Mouse (Mus musculus): ENCODE results near the gene Fhl3.
"Not testable (repeated sequence)": the region's sequence is repeated elsewhere in the genome, so short reads cannot be mapped to it uniquely, and the experiment has no call there.

Gene Fhl3

DNA sequence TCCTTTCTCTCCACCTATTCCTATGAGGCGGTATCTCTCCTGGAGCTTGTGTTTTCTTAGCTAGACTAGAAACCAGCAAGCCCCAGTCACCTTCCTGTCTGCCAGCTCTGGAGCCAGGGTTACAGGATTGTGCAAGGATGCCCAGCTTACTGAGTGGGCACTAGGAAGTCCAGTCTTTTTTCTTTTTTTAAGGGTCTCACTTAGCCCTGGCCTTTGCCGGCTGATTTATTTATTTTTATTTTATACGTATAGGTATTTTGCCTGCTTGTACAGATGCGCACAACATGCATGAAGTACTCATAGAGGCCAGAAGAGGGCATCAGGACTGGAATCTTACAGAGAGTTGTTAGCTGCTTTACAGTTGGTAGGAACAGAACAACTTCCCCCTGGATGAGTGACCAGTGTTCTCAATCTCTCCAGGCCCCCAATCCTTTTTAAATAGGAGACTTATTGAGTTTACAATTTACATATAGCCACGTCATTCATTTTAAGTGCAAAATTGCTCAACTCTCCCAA, 10.3 kb downstream of the Fhl3 start:
- peak; percentile 74 for DNase-seq

DNA sequence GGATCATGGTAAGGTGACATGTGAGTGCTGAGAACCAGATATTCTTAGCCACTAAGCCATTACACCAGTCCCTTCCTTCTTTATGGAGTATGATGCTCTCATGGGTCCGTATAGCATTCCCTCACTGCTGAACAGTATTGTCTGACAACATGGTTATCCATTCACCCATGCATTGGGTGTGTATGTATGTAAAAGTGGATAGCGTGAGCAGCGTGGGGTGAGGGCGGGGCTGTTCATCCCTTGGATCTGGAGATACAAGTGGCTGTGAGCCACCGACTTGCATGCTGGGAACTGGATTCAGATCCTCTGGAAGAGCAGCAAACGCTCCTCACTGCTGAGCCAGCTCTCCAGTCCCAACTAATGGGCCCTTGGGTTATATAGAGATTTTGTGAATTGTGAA, 12.1 kb downstream of the Fhl3 start:
- no peak for DNase-seq

DNA sequence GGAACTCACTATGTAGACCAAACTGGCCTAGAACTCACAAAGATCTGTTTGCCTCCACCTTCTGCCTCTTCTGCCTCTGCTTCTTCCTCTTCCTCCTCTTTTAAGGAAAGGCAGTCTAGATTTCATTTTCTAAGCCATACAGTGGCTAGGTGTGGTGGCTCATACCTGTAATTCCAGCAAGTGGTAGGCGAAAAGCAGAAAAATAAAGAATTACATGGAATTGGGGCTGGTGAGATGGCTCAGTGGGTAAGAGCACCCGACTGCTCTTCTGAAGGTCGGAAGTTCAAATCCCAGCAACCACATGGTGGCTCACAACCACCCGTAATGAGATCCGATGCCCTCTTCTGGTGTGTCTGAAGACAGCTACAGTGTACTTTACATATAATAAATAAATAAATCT, 13.3 kb downstream of the Fhl3 start:
- not testable (repeated sequence) for DNase-seq

DNA sequence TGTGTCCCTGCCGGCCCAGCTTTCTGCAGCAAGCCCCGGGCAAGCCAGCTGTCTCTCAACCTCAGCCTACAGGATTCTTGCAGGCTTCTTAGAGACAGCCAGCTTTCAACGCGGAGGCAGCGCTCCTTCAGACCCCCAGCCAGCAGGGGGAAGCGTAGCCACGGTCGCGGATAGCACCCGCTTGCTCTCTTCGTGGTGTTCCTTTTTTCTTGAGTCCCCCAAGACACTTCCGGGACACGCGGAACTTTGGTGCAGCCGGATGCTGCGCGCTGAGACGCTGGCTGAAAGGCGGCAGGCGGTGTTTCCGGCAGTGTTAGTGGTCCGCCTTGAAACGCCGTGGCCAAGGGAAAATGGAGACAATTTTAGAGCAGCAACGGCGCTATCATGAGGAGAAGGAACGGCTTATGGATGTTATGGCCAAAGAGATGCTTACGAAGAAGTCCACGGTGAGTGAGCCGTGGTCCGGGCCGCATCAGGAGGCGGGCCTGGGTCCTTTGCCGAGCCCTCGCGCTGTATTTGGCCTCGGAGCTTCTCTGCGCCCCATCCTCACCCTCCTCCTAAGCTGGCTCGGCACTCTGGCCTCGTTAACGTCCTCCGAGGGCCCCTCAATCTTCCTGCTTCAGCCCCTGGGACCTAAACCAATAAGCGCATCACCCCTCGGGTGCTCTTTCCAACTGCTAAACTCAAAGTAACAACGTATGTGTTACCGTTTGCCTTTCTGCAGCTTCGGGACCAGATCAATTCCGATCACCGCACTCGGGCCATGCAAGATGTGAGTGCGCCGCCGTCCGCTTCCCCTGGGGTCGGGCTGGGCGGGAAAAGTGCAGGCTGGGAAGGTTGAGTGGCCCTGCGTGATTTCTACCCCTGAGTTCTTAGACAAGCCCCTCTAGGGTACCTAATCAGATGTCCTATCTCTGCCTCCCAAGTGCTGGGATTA, 14.3 kb downstream of the Fhl3 start, which contains the start of gene Sf3a3:
Gene Sf3a3, plus strand, starts transcription at position 232 of the 937 bp plus-strand sequence.
- peak; percentile 97 for DNase-seq

DNA sequence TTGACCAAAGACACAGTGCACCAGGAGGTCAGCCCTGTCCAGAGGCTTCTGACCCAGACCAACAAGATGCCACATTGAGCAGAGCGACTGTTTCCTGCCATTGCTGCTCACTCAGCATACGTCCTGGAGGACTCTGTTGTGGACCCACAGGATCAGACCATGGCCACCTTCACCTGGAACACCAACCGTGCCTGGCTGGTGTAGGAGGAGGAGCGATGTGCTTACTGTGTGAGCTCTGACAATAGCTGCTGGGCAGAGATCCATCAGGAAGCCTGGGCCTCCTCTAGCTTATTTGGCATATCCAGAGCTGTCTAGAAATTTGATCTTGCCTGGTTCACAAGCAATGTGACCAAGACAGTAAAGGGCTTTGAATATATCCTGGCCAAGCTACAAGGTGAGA, 18.6 kb downstream of the Fhl3 start:
- DNase-seq = no peak

DNA sequence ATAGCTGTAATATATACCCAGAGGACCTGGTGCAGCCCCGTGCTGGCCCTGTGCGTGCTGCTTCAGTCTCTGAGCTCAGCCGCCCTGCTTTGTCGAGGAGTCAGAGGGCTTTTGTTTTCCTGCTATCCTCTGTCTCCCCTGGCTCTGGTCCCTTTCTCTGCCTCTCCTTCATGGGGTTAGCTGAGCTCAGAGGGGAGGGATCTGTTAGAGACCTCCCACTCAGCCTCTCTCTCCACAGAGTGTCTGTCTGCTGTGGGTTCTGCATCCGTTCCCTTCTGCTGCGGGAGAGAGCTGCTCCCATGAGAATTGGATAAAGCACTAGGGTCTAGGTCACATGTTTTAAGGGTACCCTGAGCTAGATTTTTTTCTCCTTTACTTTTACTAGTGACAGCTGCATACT, 25.6 kb downstream of the Fhl3 start:
- DNase-seq = no peak

DNA sequence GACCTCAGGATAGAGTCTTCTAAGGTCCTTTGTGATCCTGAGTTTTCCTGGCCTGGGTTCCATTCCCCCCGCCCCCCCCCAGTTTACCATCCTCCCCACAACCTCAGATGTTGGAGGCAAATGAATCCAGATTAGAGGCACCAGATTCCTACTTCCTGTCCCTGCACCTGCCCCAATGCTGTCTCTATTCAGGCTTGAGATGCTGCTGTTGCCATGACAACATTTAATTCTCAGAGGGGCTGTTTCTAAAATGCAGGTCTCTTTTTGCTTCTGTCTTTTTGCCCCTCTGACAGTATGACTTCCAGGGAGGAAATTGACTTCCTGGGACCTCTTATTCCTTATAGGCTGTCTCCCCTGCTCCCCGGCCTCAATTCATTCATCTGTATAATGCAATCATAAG, 36.5 kb downstream of the Fhl3 start:
- no peak for DNase-seq

DNA sequence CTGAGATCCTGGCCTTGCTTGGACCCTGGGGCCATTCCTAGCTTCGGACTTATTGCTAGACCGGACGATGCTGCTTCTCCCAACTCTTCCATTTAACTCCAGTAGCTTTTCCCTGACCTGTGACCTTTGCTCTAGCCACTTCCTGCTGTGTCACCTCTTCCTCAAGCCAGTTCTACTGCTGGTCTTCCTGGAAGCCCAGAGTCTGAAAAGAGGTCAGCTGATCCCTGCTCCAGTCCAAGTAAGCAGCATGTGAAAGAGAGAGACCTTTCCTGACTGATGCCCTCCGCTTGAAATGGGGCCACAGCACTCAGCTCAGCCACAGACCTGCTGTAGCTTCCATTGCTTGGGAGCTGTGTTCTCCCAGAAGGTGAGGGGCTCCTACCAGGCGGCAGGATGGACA, 37.0 kb downstream of the Fhl3 start:
- DNase-seq = no peak

DNA sequence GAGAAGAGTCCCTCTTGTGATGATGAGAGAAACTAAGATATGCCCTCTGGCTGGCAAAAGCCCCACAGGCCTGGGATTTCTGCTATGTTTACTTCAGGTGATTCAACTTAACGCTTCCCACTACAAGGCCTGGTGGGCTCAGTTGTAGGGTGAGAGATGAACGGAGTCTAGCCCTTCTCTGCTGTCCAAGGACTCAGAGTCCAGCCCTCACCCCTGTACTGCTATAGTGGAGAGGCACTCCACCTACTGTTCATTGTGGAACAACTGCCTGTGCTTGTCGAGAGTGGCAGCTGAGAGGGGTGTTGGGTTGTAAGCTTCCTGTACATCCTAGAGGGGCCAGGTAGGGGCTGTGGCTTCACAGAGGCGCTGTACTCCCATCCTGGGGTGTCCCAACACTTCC, 37.5 kb downstream of the Fhl3 start:
- no peak for DNase-seq

DNA sequence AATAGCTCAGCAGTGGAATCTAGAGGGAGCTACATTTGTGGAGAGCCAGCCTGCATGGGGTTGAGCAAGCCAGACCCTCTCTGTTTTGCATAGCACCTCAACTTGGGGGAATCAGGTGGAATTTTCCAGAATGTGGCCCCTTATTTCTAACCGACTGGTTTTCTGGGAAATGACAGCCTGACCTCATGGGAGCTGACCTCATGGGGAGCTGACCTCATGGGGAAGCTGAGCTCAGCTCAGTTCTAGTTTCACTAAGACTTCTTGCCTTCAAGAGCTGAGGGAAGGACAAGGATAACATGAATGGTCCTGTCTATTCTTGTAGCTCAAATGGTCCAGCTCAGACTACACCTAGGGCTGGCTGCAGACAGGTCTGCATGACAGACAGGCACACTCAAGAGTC, 38.3 kb downstream of the Fhl3 start:
- no peak for DNase-seq

DNA sequence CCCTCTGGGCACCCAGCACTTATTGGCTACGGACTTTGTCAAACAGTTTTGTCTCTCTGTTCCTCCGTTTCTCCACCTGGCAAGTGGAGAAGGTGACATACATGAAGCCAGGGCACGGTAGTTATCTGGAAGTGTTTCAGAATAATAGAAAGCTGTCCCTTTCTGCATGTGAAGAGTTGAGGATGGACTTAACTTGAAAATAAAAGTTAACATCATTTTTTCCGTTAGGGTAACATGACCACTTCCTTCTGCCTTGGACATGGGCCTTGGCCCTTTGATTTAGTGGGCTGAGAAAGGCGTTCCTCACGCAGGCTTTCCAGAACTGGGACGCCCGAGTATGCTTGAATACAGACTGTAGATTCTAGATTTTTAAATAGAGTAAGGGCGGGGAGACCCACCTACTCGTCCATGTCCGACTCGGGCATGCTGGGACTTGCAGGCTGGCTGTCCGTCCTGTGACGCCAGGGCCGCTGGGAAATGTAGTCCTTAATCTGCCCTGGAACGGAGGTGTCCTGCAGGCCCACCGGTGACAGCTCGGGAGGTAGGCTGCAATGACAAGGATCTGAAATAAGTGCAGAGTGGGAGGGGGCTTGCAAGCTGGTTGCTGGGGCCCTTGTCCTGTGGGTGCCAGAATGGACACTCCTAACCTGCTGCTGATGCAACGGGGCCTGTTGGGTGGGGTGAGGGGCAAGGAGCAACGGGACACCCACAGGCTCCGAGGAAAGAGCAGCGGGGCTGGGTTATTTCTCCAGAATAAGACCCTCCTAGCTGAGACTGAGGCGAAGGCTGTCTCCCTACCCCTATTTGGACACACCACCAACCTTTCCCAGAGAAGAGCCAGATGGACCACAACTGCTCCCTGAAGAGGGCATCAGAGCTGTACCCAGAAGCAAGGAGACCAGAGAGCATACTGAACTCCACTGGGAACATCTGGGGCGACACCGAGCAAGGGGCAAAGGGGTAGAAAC, 41.2 kb downstream of the Fhl3 start, which contains the start of gene Inpp5b:
Gene Inpp5b, plus strand, starts transcription at position 475 of the 968 bp plus-strand sequence.
- DNase-seq = peak; percentile 89

DNA sequence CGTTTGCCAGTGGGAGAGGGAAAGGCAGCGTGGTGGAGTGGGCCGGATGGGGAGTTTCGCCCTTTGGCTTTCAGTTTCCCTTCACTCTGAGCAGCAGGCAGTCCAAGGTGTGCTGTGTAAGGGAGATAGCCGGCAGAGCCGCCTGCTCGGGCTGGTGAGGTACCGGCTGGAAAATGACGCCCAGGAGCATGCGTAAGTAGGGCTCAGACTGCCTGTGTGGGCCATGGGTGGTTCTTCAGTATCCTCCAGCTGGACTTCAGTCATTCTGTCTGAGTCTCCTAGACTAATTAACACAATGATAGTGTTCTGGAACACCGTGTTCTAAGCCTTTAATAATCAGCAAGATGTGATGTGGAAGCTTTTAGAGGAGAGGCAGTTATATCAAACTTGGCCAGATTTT, 42.3 kb downstream of the Fhl3 start:
- DNase-seq = no peak

DNA sequence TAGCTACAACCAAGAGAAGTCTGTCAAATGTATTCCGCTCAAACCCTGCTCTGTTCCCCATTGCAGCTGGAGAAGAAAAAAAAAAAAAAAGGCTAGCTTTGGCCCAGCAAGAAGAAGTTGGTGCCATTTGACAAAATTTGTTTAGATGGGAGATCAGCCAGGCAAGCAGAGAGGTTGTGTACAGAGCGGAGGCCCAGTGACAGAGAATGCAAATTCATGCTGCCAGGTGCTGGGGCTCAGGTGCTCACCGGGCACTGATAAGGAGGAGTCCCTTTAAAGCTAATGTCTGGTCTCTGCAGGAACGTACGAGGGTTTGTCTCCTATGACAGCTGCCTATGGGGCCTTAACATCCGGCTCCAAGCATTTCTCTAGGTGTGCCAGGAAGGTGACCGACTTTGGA, 46.1 kb downstream of the Fhl3 start:
- no peak for DNase-seq

DNA sequence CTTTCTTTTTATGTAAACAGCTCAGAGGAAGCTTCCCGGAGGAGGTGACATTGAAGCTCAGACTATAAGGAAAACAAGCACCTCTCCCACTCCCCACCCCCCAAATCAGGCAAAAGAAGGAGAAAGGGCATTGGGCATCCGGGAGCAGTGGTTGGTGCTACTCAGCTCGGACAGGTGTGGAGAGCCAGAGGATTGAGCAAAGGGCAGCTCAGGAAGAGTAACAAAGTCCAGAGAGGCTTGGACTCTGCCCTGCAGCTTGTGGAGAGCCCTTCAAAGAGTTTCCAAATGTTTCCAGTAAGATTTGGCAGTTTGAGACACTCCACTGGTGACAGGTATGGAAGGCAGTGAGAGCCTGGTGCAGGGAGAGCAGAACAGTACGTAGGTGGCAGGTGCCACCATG, 47.4 kb downstream of the Fhl3 start:
- no peak for DNase-seq

DNA sequence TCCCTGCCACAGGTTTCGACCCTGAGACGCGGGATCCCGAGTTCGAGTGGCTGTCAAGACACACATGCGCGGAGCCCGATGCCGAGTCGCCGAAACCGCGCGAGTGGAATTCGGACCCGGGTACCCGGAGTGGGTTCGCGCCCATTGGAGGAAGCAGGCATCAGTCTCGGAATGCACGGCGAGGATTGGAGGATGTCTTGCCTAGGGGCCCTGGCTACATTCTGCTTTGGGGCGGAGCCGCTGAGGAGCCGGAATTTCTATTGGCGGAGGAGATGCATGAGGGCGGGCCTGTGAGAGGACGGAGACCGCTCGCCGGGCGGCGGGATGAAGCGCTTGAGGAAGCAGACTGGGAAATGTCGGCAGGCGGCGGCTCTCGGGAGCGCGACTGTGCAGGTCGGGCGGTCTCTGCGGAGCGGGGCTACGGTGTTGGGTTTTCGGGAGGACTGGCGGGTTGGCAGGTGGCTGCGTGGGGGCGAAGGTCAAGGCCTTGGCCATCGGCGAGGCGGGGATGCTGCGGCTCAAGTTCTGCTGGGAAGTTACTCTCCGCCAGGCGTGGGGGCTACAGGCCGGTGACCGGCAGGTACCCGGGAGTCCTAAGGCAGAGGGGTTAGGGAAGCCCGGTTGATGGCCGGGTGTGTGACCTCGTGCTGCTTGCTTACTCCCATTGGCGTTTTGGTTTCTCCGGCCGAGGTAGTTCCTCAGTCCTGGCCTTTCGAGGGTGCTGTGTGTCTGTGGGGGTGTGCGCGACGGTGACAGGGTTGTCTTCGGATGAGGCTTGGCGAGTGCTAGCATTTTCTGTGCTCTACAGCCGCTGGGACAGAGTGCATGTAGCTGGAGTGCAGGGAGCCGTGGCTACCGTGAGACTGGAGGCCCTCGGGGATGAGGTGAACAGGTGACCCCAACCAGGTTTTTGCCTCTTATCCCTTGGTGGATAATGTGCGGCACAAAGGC, 51.1 kb downstream of the Fhl3 start:
- DNase-seq = peak; percentile 98

DNA sequence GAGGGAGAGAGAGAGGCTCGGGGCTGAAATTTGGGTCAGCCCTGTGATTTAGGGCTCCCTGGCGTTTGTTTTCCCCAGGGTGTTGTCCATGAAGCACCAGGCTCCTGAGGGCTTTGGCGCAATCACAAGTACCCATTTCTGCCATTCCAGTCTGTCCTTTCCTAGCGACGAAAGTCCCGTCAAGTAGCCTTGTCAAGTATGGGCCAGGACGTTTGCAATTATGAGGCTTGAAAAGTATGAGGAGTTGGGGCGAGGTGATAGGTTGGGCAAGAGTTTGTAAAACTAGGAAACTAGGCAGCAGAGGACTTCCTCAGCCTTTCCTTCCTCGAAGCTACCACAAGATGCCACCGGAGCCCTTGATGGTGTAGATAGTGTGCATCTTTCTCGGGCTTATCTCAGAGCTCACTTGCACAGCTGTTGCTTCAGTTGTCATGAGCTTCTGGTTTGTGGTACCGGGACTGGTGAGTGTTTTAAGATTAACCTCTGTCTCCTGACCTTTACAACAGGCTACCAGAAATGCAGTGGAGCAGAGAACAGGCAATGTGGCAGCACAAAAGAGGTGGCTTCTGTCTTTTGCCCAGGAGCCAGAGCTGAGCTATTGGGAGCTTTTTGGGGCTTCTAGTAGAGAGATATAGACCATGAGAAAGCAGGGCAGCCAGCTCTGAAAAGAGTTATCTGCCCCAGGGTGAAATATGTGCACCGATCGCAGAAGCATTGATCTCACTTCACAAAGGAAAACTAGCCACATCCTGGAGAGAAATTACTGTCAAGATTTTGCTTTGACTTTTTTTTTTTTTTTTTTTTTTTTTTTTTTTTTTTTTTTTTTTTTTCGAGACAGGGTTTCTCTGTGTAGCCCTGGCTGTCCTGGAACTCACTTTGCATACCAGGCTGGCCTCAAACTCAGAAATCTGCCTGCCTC, 52.0 kb downstream of the Fhl3 start:
- DNase-seq = peak; percentile 32

DNA sequence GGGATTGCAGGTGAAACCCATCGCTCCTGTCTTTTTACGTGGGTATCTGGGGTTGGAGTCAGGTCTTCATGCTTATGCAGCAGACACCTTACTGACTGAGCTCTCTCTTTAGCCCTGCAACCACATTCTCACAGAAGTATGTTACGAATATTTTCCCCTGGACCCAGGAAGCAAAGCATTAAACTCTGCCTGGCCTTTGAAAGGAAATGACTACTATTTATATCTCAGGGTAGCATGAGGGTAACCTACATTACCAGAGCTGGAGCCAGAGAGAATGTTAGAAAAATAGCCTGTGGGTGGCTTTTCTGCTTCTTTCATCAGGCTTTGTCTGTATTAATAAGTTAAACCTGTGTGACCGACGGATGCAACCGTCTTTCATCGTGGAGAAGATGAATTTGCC, 55.0 kb downstream of the Fhl3 start:
- no peak for DNase-seq

Measured in embryo, embryonic 11 days (tissue).